Mouse (Mus musculus) hindbrain, embryonic 14.5 days (tissue): ENCODE data around the gene Ttc16. TPM values are rescaled to one million over a fixed set of nuclear protein-coding genes. Genes with fewer than 3 reads are reported as not detected.

Experiments used
- ATAC-seq: fragments of 200-750 bp; cut with Nextera tagmentation; 2 replicates; pipeline ENCODE4 v1.8.0; 2017; ENCODE audit warnings: moderate number of reproducible peaks, mild to moderate bottlenecking, moderate TSS enrichment, moderate library complexity; ENCODE audit not compliant: low FRiP score
- DNase-seq: peaks from one replicate; pipeline ENCODE4 v3.0.0-alpha.2; 2015; ENCODE audit warnings: low spot score
- H3K27ac ChIP-seq: fragments of 300-500 bp; sonication (generic); 2 replicates; pipeline ENCODE4 v1.5.1; 2014; ENCODE audit warnings: mild to moderate bottlenecking, moderate library complexity
- H3K27me3 ChIP-seq: fragments of 300-500 bp; sonication (generic); 2 replicates; pipeline ENCODE4 v1.6.1; 2014; ENCODE audit warnings: mild to moderate bottlenecking, low read length, mixed read lengths; ENCODE audit not compliant: control insufficient read depth, insufficient read depth
- H3K36me3 ChIP-seq: fragments of 300-500 bp; sonication (generic); replicated peaks from 2 replicates; pipeline ENCODE4 v1.6.1; 2014; ENCODE audit not compliant: control insufficient read depth, insufficient read depth
- H3K4me1 ChIP-seq: fragments of 300-500 bp; sonication (generic); replicated peaks from 2 replicates; pipeline ENCODE4 v1.6.1; 2014; ENCODE audit warnings: antibody characterized with exemption, low read length, mixed read lengths; ENCODE audit not compliant: control insufficient read depth, insufficient read depth
- H3K4me2 ChIP-seq: fragments of 300-500 bp; sonication (generic); replicated peaks from 2 replicates; pipeline ENCODE4 v1.6.1; 2014; ENCODE audit warnings: mild to moderate bottlenecking, moderate library complexity
- H3K4me3 ChIP-seq: fragments of 300-500 bp; sonication (generic); replicated peaks from 2 replicates; pipeline ENCODE4 v1.5.1; 2014; ENCODE audit warnings: mild to moderate bottlenecking, low read length
- H3K9ac ChIP-seq: fragments of 300-500 bp; sonication (generic); 2 replicates; pipeline ENCODE4 v1.6.1; 2014
- H3K9me3 ChIP-seq: fragments of 300-500 bp; sonication (generic); 2 replicates; pipeline ENCODE4 v1.6.1; 2016; ENCODE audit warnings: low read length; ENCODE audit not compliant: control insufficient read depth
- WGBS: fragments of 180-500 bp; shearing (Covaris S2); extraction: QIAGEN DNeasy Blood & Tissue Kit; methylation state at CpG from one replicate; pipeline ENCODE4 v1.1.7; 2014; 5-methylcytosine and 5-hydroxymethylcytosine counted together
- polyA plus RNA-seq: library from polyadenylated mRNA; unstranded; fragments of >200 nt; fragmentation: Nextera tagmentation; extraction: Ambion mirVana; gene quantifications from 2 replicates; pipeline ENCODE4 v1.2.1, GENCODE M21; 2014

Gene Ttc16
- polyA plus RNA-seq, 1 experiment from 2014 or later = 0.74 TPM

GRCm38 (mm10) chr2:32728463-32728862 is 47.0 kb downstream of the Ttc16 start:
- Histone ChIP-seq H3K9ac (peak overlapping the region; percentile 11; the same call in 1 of the 2 replicates), H3K9me3 (no peaks in the 10 kb centered on the region), H3K4me3 (peak overlapping the region; percentile 24), H3K4me2 (peak overlapping the region; percentile 48; the same call in 1 of the 2 replicates), H3K27me3 (no peaks in the 10 kb centered on the region), H3K27ac (no peak overlapping the region), H3K4me1 (no peaks in the 10 kb centered on the region), H3K36me3 (no peaks in the 10 kb centered on the region)
- DNase-seq = no peak
- ATAC-seq = no peak
- 53% methylated on average over 7 of the region's 7 CpGs for WGBS

DNA sequence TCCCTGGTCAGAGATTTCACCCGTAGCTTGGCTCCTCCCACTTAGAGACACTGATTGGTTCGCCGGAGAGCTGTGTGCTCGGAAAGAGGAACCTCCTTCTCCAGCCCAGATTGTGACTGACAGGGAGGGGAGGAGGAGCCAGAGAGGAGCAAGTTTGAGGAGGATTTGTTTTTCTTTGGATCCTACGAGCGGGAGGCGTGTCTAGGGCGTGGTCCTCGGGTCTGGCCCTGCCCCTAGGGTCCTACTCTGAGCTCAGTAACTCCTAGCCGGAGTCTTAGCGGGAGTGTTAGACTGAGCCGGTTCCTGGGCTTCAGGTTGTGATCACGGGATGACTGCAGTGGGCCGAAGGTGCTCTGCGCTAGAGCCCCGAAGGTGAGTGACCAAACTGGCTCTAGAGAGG is 48.0 kb downstream of the Ttc16 start:
- H3K9ac ChIP-seq = peak overlapping the region; percentile 41; the same call in 1 of the 2 replicates
- no peaks in the 10 kb centered on the region for H3K27me3 ChIP-seq
- no peak overlapping the region for H3K27ac ChIP-seq
- peak overlapping the region; percentile 48 for H3K4me2 ChIP-seq
- peak; percentile 93 for ATAC-seq
- no peaks in the 10 kb centered on the region for H3K4me1 ChIP-seq
- H3K9me3 ChIP-seq = no peaks in the 10 kb centered on the region
- no peaks in the 10 kb centered on the region for H3K36me3 ChIP-seq
- WGBS = under 1% methylated on average over 16 of the region's 16 CpGs
- peak overlapping the region; percentile 24 for H3K4me3 ChIP-seq
- DNase-seq = peak; percentile 85

GRCm38 (mm10) chr2:32724832-32725790 is 50.3 kb downstream of the Ttc16 start:
- Histone ChIP-seq H3K27me3 (no peaks in the 10 kb centered on the region), H3K9me3 (no peaks in the 10 kb centered on the region), H3K27ac (no peak overlapping the region), H3K4me3 (no peak overlapping the region), H3K9ac (no peak overlapping the region), H3K4me2 (no peak overlapping the region), H3K4me1 (peaks cover 3% of the 10 kb centered on the region; the same call in 1 of the 2 replicates), H3K36me3 (no peaks in the 10 kb centered on the region)
- DNase-seq (no peak), ATAC-seq (no peak)
- WGBS = 81% methylated on average over 16 of the region's 16 CpGs

GRCm38 (mm10) chr2:32724149-32724548 is 51.3 kb downstream of the Ttc16 start:
- Histone ChIP-seq H3K9me3 (no peaks in the 10 kb centered on the region), H3K27ac (no peak overlapping the region), H3K27me3 (no peaks in the 10 kb centered on the region), H3K4me3 (no peak overlapping the region), H3K36me3 (no peaks in the 10 kb centered on the region), H3K9ac (no peak overlapping the region), H3K4me2 (no peak overlapping the region), H3K4me1 (peaks cover 5% of the 10 kb centered on the region; the same call in 1 of the 2 replicates)
- DNase-seq (no peak), ATAC-seq (no peak)
- 82% methylated on average over 4 of the region's 4 CpGs for WGBS

- Histone ChIP-seq H3K27me3 (no peaks in the 10 kb centered on the region), H3K4me2 (no peak overlapping the region), H3K9ac (no peak overlapping the region), H3K4me3 (no peak overlapping the region), H3K27ac (no peak overlapping the region), H3K4me1 (peaks cover 7% of the 10 kb centered on the region; the same call in 1 of the 2 replicates), H3K36me3 (no peaks in the 10 kb centered on the region), H3K9me3 (no peaks in the 10 kb centered on the region)
- ATAC-seq (no peak), DNase-seq (no peak)
- WGBS = 77% methylated on average over 3 of the region's 3 CpGs
These were observed 52.9 kb downstream of the Ttc16 start for GRCm38 (mm10) chr2:32722581-32722980.

- WGBS = 59% methylated on average over 6 of the region's 6 CpGs
These were observed 53.4 kb downstream of the Ttc16 start for GRCm38 (mm10) chr2:32722046-32722445.

GRCm38 (mm10) chr2:32720681-32721229 is 54.7 kb downstream of the Ttc16 start, which contains the start of gene Sh2d3c:
TSS of gene Sh2d3c (plus strand) at chr2:32721055.
- Histone ChIP-seq H3K27me3 (no peaks in the 10 kb centered on the region), H3K27ac (no peak within 1 kb of the TSS), H3K4me3 (no peak within 1 kb of the TSS), H3K4me2 (no peak within 1 kb of the TSS), H3K9me3 (no peaks in the 10 kb centered on the region), H3K36me3 (no peaks in the 10 kb centered on the region), H3K4me1 (peaks cover 7% of the 10 kb centered on the region; the same call in 1 of the 2 replicates), H3K9ac (no peak within 1 kb of the TSS)
- DNase-seq = no peak
- no peak for ATAC-seq
- WGBS = 45% methylated on average over 8 of the region's 8 CpGs

More at GRCm38 (mm10) chr2:32722046-32722445, 53.4 kb downstream of the Ttc16 start:
- DNase-seq = no peak
- ATAC-seq = no peak
- no peaks in the 10 kb centered on the region for H3K27me3 ChIP-seq
- no peaks in the 10 kb centered on the region for H3K9me3 ChIP-seq
- peaks cover 7% of the 10 kb centered on the region; the same call in 1 of the 2 replicates for H3K4me1 ChIP-seq
- H3K4me3 ChIP-seq = no peak overlapping the region
- no peak overlapping the region for H3K27ac ChIP-seq
- H3K4me2 ChIP-seq = no peak overlapping the region
- H3K9ac ChIP-seq = no peak overlapping the region
- H3K36me3 ChIP-seq = no peaks in the 10 kb centered on the region

DNA sequence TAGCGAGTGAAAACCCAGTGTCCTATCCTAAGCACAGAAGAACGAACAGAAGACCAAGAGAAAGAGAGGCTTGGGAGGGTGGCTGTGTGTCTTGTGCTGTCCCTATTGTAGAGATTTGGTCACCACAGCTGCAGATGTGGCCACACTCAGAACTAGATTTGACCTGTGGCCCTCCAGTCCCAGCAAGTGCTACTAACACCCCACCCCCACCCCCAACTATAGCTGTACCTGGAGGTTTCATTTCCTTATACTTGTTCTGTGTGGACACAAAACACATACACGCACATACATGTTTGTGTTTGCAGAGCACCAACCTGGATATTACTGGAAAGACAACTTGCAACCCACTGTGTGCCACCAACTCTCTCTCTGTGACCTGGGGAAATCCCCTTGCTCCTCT is 55.4 kb downstream of the Ttc16 start:
- Histone ChIP-seq H3K9ac (no peak overlapping the region), H3K36me3 (no peaks in the 10 kb centered on the region), H3K27me3 (no peaks in the 10 kb centered on the region), H3K4me2 (no peak overlapping the region), H3K9me3 (no peaks in the 10 kb centered on the region), H3K4me3 (no peak overlapping the region), H3K27ac (no peak overlapping the region), H3K4me1 (peaks cover 7% of the 10 kb centered on the region; the same call in 1 of the 2 replicates)
- 91% methylated on average over 3 of the region's 3 CpGs for WGBS
- ATAC-seq (no peak), DNase-seq (no peak)

DNA sequence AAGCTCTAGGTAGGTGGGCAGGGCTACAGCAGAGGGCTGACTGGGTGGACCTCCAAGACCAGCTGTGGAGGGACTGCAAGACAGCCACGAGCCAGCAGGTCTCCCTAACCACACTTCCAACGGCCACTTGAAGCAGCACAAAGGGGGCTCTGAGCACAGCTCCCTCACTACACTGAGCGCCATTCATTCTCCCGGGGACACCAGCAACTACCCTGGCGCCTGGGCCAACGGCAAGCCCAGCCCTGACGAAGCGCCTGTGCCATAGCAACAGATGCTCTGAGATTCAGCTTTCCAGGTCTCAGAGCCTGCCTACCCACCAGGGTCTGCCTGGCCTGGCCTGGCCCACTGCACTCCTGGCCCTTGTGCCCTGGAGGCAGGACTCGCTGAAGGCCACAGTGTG is 56.7 kb downstream of the Ttc16 start:
- no peaks in the 10 kb centered on the region for H3K36me3 ChIP-seq
- H3K4me3 ChIP-seq = no peak overlapping the region
- peak; percentile 49; the same call in 1 of the 2 replicates for ATAC-seq
- H3K9me3 ChIP-seq = no peaks in the 10 kb centered on the region
- H3K27ac ChIP-seq = 0 out of 2 replicates have a peak overlapping the region, but pooled peaks have one; percentile 14
- no peak overlapping the region for H3K9ac ChIP-seq
- 47% methylated on average over 9 of the region's 9 CpGs for WGBS
- H3K4me2 ChIP-seq = no peak overlapping the region
- peak; percentile 49 for DNase-seq
- H3K27me3 ChIP-seq = no peaks in the 10 kb centered on the region
- H3K4me1 ChIP-seq = peaks cover 14% of the 10 kb centered on the region
